In the genomic region with DNA sequence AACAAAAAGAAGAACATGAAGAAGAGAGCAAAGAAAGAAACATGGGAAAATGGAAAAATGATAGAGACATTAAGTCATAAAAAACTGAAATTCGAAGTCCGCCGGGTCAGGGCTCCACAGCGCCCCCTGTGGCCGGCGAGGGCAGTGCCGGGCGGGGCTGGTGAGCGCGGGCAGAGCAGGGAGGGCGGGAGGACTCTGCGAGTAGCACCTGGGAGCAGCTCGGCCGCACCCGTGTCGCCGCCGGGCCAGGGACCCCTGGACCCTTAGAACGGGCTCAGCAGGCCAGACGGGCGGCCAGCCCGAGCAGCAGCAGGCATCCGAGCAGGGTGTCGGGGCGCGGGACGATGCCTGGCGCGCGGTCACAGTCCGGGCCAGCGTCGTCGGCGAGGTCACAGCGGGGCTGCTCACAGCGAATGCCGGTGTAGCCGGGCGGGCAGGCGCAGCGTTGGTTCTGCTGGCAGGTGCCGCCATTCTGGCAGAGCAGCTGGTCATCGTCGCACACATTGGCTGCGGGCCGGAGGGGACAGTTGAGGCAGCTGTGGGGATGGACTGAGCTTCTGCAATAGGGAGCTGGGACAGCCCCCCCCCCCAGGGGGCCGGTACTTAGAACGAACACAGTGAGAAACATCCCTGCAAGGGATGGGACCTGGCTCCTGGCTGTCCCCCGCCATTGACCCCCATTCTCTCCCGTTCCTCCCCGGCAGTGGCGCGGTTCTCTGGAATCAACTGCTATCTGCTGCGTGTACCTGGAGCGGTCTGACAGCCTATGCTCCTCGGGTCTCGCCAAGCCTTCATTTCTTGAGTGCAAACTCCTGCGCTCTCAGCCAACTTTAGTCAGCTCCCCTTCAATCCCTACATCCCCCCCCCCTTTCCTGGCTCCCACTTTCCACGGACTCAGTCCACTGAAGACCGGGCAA, we compare ENCODE assay signal across 8 mouse cellular contexts. TPM values are rescaled to one million over a fixed set of nuclear protein-coding genes. Genes with fewer than 3 reads are reported as not detected.
A peak's percentile ranks its signal among the peaks of the same experiment; 100 is the strongest.
DNase-seq lines count a peak whose midpoint lies in the region; ATAC-seq and TF ChIP-seq lines count a peak whose summit lies in the region.

No protein-coding gene starts in this region.

- peaks cover 48% of the 10 kb centered on the region for H3K27me3 ChIP-seq in heart, embryonic 15.5 days
- peaks cover 31% of the 10 kb centered on the region for H3K27me3 ChIP-seq in liver, embryonic 16.5 days (ENCODE audit: control insufficient read depth, insufficient read depth, low read depth, low read length)
- no peaks in the 10 kb centered on the region for H3K27me3 ChIP-seq in neural tube, embryonic 14.5 days (ENCODE audit: control insufficient read depth, insufficient read depth, low read length)

- H3K9me3 ChIP-seq in heart, embryonic 15.5 days (replicated peaks) = no peaks in the 10 kb centered on the region
- H3K9me3 ChIP-seq in liver, embryonic 16.5 days (replicated peaks; ENCODE audit: control insufficient read depth, low read length) = no peaks in the 10 kb centered on the region
- H3K9me3 ChIP-seq in neural tube, embryonic 14.5 days (ENCODE audit: control insufficient read depth, low read length) = no peaks in the 10 kb centered on the region

- 0 out of 2 replicates have a peak, but pooled peaks have one; percentile 32 for ATAC-seq in heart, embryonic 15.5 days (replicated peaks; ENCODE audit: insufficient number of reproducible peaks, insufficient read depth, low FRiP score, low read depth)
- ATAC-seq in liver, embryonic 16.5 days (ENCODE audit: low read depth) = no peak
- ATAC-seq in neural tube, embryonic 14.5 days (ENCODE audit: low read depth) = peak; percentile 70

- H3K27ac ChIP-seq in embryonic fibroblast, embryonic 13.5 days (ENCODE audit: insufficient read depth, low read length) = no peak overlapping the region
- H3K27ac ChIP-seq in heart, embryonic 15.5 days = no peak overlapping the region
- H3K27ac ChIP-seq in liver, embryonic 16.5 days (ENCODE audit: low read length) = no peak overlapping the region
- no peak overlapping the region for H3K27ac ChIP-seq in neural tube, embryonic 14.5 days (ENCODE audit: low read depth, low read length)

- no peaks in the 10 kb centered on the region for H3K36me3 ChIP-seq in heart, embryonic 15.5 days
- no peaks in the 10 kb centered on the region for H3K36me3 ChIP-seq in liver, embryonic 16.5 days (ENCODE audit: control insufficient read depth, insufficient read depth)
- H3K36me3 ChIP-seq in neural tube, embryonic 14.5 days (ENCODE audit: control insufficient read depth, insufficient read depth, low read length) = no peaks in the 10 kb centered on the region

- peak overlapping the region; percentile 26 for H3K4me3 ChIP-seq in embryonic fibroblast, embryonic 13.5 days (ENCODE audit: insufficient read depth, low read length)
- H3K4me3 ChIP-seq in heart, embryonic 15.5 days = peak overlapping the region; percentile 51
- peak overlapping the region; percentile 50 for H3K4me3 ChIP-seq in liver, embryonic 16.5 days (ENCODE audit: low read depth, low read length)
- H3K4me3 ChIP-seq in neural tube, embryonic 14.5 days (ENCODE audit: low read depth, low read length) = peak overlapping the region; percentile 41

- peak overlapping the region; percentile 42 for H3K9ac ChIP-seq in heart, embryonic 15.5 days
- peak overlapping the region; percentile 28; the same call in 1 of the 2 replicates for H3K9ac ChIP-seq in liver, embryonic 16.5 days (ENCODE audit: low read depth, low read length)
- H3K9ac ChIP-seq in neural tube, embryonic 14.5 days (replicated peaks; ENCODE audit: low read depth, low read length) = peak overlapping the region; percentile 67

- WGBS in heart, embryonic 15.5 days = 2% methylated on average over 59 of the region's 61 CpGs
- WGBS in liver, embryonic 16.5 days (ENCODE audit: insufficient replicate concordance) = 2% methylated on average over 61 of the region's 61 CpGs
- WGBS in neural tube, embryonic 14.5 days = 1% methylated on average over 61 of the region's 61 CpGs

- H3K4me2 ChIP-seq in heart, embryonic 15.5 days = peak overlapping the region; percentile 95
- peak overlapping the region; percentile 77 for H3K4me2 ChIP-seq in liver, embryonic 16.5 days (ENCODE audit: low read depth, low read length)
- H3K4me2 ChIP-seq in neural tube, embryonic 14.5 days (ENCODE audit: low read depth, low read length) = peak overlapping the region; percentile 96

- TF ChIP-seq POLR2A in embryonic fibroblast, embryonic 13.5 days (IDR thresholded peaks at IDR 0.05; ENCODE audit: low read depth, low read length) = no peak

- peak; percentile 75 for TF ChIP-seq CTCF in embryonic fibroblast, embryonic 13.5 days (IDR thresholded peaks at IDR 0.05; ENCODE audit: borderline replicate concordance, insufficient read depth, low read length)

- DNase-seq in CD4-positive, CD25-positive, alpha-beta regulatory T cell, adult 2 months (ENCODE audit: low read depth, low spot score) = peak; percentile 84
- peak; percentile 68 for DNase-seq in brain, adult 2 months (ENCODE audit: low read depth, low spot score)
- peak; percentile 80 for DNase-seq in kidney, postnatal 14 days
- peak; percentile 81 for DNase-seq in testis, postnatal 14 days (ENCODE audit: low spot score)

- no peaks in the 10 kb centered on the region for H3K4me1 ChIP-seq in embryonic fibroblast, embryonic 13.5 days (ENCODE audit: control insufficient read depth, insufficient read depth, low read length)
- H3K4me1 ChIP-seq in heart, embryonic 15.5 days (replicated peaks) = peaks cover 15% of the 10 kb centered on the region
- peaks cover 6% of the 10 kb centered on the region for H3K4me1 ChIP-seq in liver, embryonic 16.5 days (ENCODE audit: control insufficient read depth, low read depth, low read length)
- H3K4me1 ChIP-seq in neural tube, embryonic 14.5 days (ENCODE audit: control insufficient read depth, insufficient read depth, low read length) = peaks cover 17% of the 10 kb centered on the region

RNA-seq across cellular contexts. Expression of a gene that starts 58.0 kb away (rescaled TPM):
- polyA plus RNA-seq in embryonic fibroblast, embryonic 13.5 days (2011; ENCODE audit: insufficient read length, low read depth, missing spikeins) = 1.5 TPM in 2 replicates
- polyA plus RNA-seq in heart, embryonic 15.5 days (2015; fragmentation: Nextera tagmentation; extraction: Ambion mirVana) = 0.20 TPM in 1 of 2 replicates, not detected in the other
- 0.26 and 0.39 TPM in 2 replicates for polyA plus RNA-seq in liver, embryonic 16.5 days (2015; fragmentation: Nextera tagmentation; extraction: Ambion mirVana)
- polyA plus RNA-seq in neural tube, embryonic 14.5 days (2014; fragmentation: Nextera tagmentation; extraction: Ambion mirVana) = 1.3 and 1.8 TPM in 2 replicates
